Mouse (Mus musculus): ENCODE measurements around the gene Myo10. TPM values are rescaled to one million over a fixed set of nuclear protein-coding genes. Genes with fewer than 3 reads are reported as not detected.

The Myo10 gene
- 20.0 and 21.3 TPM in 2 replicates for polyA plus RNA-seq (2014; fragmentation: Nextera tagmentation; extraction: Ambion mirVana)

GRCm38 (mm10) chr15:25622200-25622866 is at the start of gene Myo10:
TSS of gene Myo10 (plus strand) at chr15:25622525.
- Histone ChIP-seq H3K9ac (replicated peaks; ENCODE audit: low read depth, low read length) (peak within 1 kb of the TSS; percentile 67), H3K27ac (ENCODE audit: low read depth, low read length) (peak within 1 kb of the TSS; percentile 12), H3K27me3 (ENCODE audit: control insufficient read depth, insufficient read depth, low read length) (peaks cover 6% of the 10 kb centered on the region), H3K4me2 (ENCODE audit: low read depth, low read length) (peak within 1 kb of the TSS; percentile 74), H3K36me3 (ENCODE audit: control insufficient read depth, insufficient read depth, low read length) (no peaks in the 10 kb centered on the region), H3K4me1 (ENCODE audit: control insufficient read depth, insufficient read depth, low read length) (no peaks in the 10 kb centered on the region), H3K4me3 (ENCODE audit: low read depth, low read length) (peak within 1 kb of the TSS; percentile 67), H3K9me3 (ENCODE audit: control insufficient read depth, low read length) (no peaks in the 10 kb centered on the region)
- under 1% methylated on average over 50 of the region's 53 CpGs for WGBS
- ATAC-seq (ENCODE audit: low read depth), result peak; percentile 94

GRCm38 (mm10) chr15:25573113-25573512 is 49.2 kb upstream of the Myo10 start:
- Histone ChIP-seq H3K27ac (ENCODE audit: low read depth, low read length) (no peak overlapping the region), H3K36me3 (ENCODE audit: control insufficient read depth, insufficient read depth, low read length) (no peaks in the 10 kb centered on the region), H3K27me3 (ENCODE audit: control insufficient read depth, insufficient read depth, low read length) (no peaks in the 10 kb centered on the region), H3K4me2 (ENCODE audit: low read depth, low read length) (no peak overlapping the region), H3K9me3 (ENCODE audit: control insufficient read depth, low read length) (no peaks in the 10 kb centered on the region), H3K9ac (replicated peaks; ENCODE audit: low read depth, low read length) (no peak overlapping the region), H3K4me3 (ENCODE audit: low read depth, low read length) (no peak overlapping the region), H3K4me1 (ENCODE audit: control insufficient read depth, insufficient read depth, low read length) (no peaks in the 10 kb centered on the region)
- 63% methylated on average over 3 of the region's 3 CpGs for WGBS
- ATAC-seq (ENCODE audit: low read depth), result no peak

- Histone ChIP-seq H3K4me1 (ENCODE audit: control insufficient read depth, insufficient read depth, low read length) (no peaks in the 10 kb centered on the region), H3K4me3 (ENCODE audit: low read depth, low read length) (no peak overlapping the region), H3K27ac (ENCODE audit: low read depth, low read length) (no peak overlapping the region), H3K9me3 (ENCODE audit: control insufficient read depth, low read length) (no peaks in the 10 kb centered on the region), H3K4me2 (ENCODE audit: low read depth, low read length) (no peak overlapping the region), H3K27me3 (ENCODE audit: control insufficient read depth, insufficient read depth, low read length) (no peaks in the 10 kb centered on the region), H3K36me3 (ENCODE audit: control insufficient read depth, insufficient read depth, low read length) (no peaks in the 10 kb centered on the region), H3K9ac (replicated peaks; ENCODE audit: low read depth, low read length) (no peak overlapping the region)
- ATAC-seq (ENCODE audit: low read depth), result no peak
- WGBS, result 84% methylated on average over 7 of the region's 7 CpGs
These were observed 48.3 kb upstream of the Myo10 start for GRCm38 (mm10) chr15:25573876-25574601.

GRCm38 (mm10) chr15:25577327-25578051 is 44.8 kb upstream of the Myo10 start:
- Histone ChIP-seq H3K4me3 (ENCODE audit: low read depth, low read length) (no peak overlapping the region), H3K36me3 (ENCODE audit: control insufficient read depth, insufficient read depth, low read length) (no peaks in the 10 kb centered on the region), H3K4me2 (ENCODE audit: low read depth, low read length) (no peak overlapping the region), H3K9ac (replicated peaks; ENCODE audit: low read depth, low read length) (no peak overlapping the region), H3K9me3 (ENCODE audit: control insufficient read depth, low read length) (no peaks in the 10 kb centered on the region), H3K27me3 (ENCODE audit: control insufficient read depth, insufficient read depth, low read length) (no peaks in the 10 kb centered on the region), H3K27ac (ENCODE audit: low read depth, low read length) (no peak overlapping the region), H3K4me1 (ENCODE audit: control insufficient read depth, insufficient read depth, low read length) (no peaks in the 10 kb centered on the region)
- no peak for ATAC-seq (ENCODE audit: low read depth)
- 88% methylated on average over 8 of the region's 8 CpGs for WGBS

- WGBS, result 90% methylated on average over 4 of the region's 4 CpGs
These were observed 44.0 kb upstream of the Myo10 start for GRCm38 (mm10) chr15:25578369-25578768.

DNA sequence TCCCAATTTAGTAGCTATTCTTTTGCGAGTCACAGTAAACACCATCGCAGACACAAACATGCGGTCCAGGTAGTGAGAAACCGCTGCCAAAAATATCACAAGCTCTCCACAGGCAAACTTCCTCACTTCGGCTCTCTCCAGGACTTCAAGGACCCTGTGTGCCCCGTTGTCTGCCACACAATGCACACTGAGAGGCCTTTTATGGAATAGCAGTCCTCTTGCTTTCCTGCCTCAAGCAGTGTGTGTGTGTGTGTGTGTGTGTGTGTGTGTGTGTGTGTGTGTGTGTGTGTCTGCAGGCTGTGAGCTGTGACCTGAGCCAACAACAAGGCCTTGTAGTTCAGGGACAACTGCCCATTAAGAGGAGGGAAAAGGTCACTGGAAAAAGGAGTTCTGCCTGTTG is 41.6 kb upstream of the Myo10 start:
- Histone ChIP-seq H3K9me3 (ENCODE audit: control insufficient read depth, low read length) (no peaks in the 10 kb centered on the region), H3K27me3 (ENCODE audit: control insufficient read depth, insufficient read depth, low read length) (no peaks in the 10 kb centered on the region), H3K4me3 (ENCODE audit: low read depth, low read length) (no peak overlapping the region), H3K4me1 (ENCODE audit: control insufficient read depth, insufficient read depth, low read length) (no peaks in the 10 kb centered on the region), H3K36me3 (ENCODE audit: control insufficient read depth, insufficient read depth, low read length) (no peaks in the 10 kb centered on the region), H3K4me2 (ENCODE audit: low read depth, low read length) (no peak overlapping the region), H3K27ac (ENCODE audit: low read depth, low read length) (no peak overlapping the region), H3K9ac (replicated peaks; ENCODE audit: low read depth, low read length) (no peak overlapping the region)
- WGBS, result 56% methylated on average over 6 of the region's 6 CpGs
- no peak for ATAC-seq (ENCODE audit: low read depth)

More at GRCm38 (mm10) chr15:25578369-25578768, 44.0 kb upstream of the Myo10 start:
- H3K36me3 ChIP-seq (ENCODE audit: control insufficient read depth, insufficient read depth, low read length), result no peaks in the 10 kb centered on the region
- H3K4me1 ChIP-seq (ENCODE audit: control insufficient read depth, insufficient read depth, low read length), result no peaks in the 10 kb centered on the region
- no peak overlapping the region for H3K4me2 ChIP-seq (ENCODE audit: low read depth, low read length)
- ATAC-seq (ENCODE audit: low read depth), result no peak
- H3K9me3 ChIP-seq (ENCODE audit: control insufficient read depth, low read length), result no peaks in the 10 kb centered on the region
- no peak overlapping the region for H3K4me3 ChIP-seq (ENCODE audit: low read depth, low read length)
- H3K9ac ChIP-seq (replicated peaks; ENCODE audit: low read depth, low read length), result no peak overlapping the region
- H3K27ac ChIP-seq (ENCODE audit: low read depth, low read length), result no peak overlapping the region
- no peaks in the 10 kb centered on the region for H3K27me3 ChIP-seq (ENCODE audit: control insufficient read depth, insufficient read depth, low read length)

GRCm38 (mm10) chr15:25582055-25582454 is 40.3 kb upstream of the Myo10 start:
- H3K36me3 ChIP-seq (ENCODE audit: control insufficient read depth, insufficient read depth, low read length), result no peaks in the 10 kb centered on the region
- no peak overlapping the region for H3K4me2 ChIP-seq (ENCODE audit: low read depth, low read length)
- no peak overlapping the region for H3K27ac ChIP-seq (ENCODE audit: low read depth, low read length)
- no peaks in the 10 kb centered on the region for H3K27me3 ChIP-seq (ENCODE audit: control insufficient read depth, insufficient read depth, low read length)
- no peaks in the 10 kb centered on the region for H3K9me3 ChIP-seq (ENCODE audit: control insufficient read depth, low read length)
- no peaks in the 10 kb centered on the region for H3K4me1 ChIP-seq (ENCODE audit: control insufficient read depth, insufficient read depth, low read length)
- 81% methylated on average over 6 of the region's 6 CpGs for WGBS
- no peak overlapping the region for H3K9ac ChIP-seq (replicated peaks; ENCODE audit: low read depth, low read length)
- no peak overlapping the region for H3K4me3 ChIP-seq (ENCODE audit: low read depth, low read length)
- ATAC-seq (ENCODE audit: low read depth), result no peak

- Histone ChIP-seq H3K4me3 (ENCODE audit: low read depth, low read length) (no peak overlapping the region), H3K9me3 (ENCODE audit: control insufficient read depth, low read length) (no peaks in the 10 kb centered on the region), H3K27ac (ENCODE audit: low read depth, low read length) (no peak overlapping the region), H3K4me2 (ENCODE audit: low read depth, low read length) (no peak overlapping the region), H3K36me3 (ENCODE audit: control insufficient read depth, insufficient read depth, low read length) (no peaks in the 10 kb centered on the region), H3K9ac (replicated peaks; ENCODE audit: low read depth, low read length) (no peak overlapping the region), H3K4me1 (ENCODE audit: control insufficient read depth, insufficient read depth, low read length) (no peaks in the 10 kb centered on the region), H3K27me3 (ENCODE audit: control insufficient read depth, insufficient read depth, low read length) (no peaks in the 10 kb centered on the region)
- ATAC-seq (ENCODE audit: low read depth), result no peak
- 93% methylated on average over 8 of the region's 8 CpGs for WGBS
These were observed 39.0 kb upstream of the Myo10 start for GRCm38 (mm10) chr15:25583361-25583760.

- Histone ChIP-seq H3K4me1 (ENCODE audit: control insufficient read depth, insufficient read depth, low read length) (no peaks in the 10 kb centered on the region), H3K27me3 (ENCODE audit: control insufficient read depth, insufficient read depth, low read length) (no peaks in the 10 kb centered on the region), H3K4me3 (ENCODE audit: low read depth, low read length) (no peak overlapping the region), H3K27ac (ENCODE audit: low read depth, low read length) (no peak overlapping the region), H3K9ac (replicated peaks; ENCODE audit: low read depth, low read length) (no peak overlapping the region), H3K9me3 (ENCODE audit: control insufficient read depth, low read length) (no peaks in the 10 kb centered on the region), H3K36me3 (ENCODE audit: control insufficient read depth, insufficient read depth, low read length) (no peaks in the 10 kb centered on the region), H3K4me2 (ENCODE audit: low read depth, low read length) (no peak overlapping the region)
- no peak for ATAC-seq (ENCODE audit: low read depth)
- WGBS, result 71% methylated on average over 3 of the region's 3 CpGs
These were observed 35.5 kb upstream of the Myo10 start for GRCm38 (mm10) chr15:25586828-25587227.
